Mouse (Mus musculus) heart, postnatal 4 days (tissue): Measurements from ENCODE around the gene Pomt1. TPM values are rescaled to one million over a fixed set of nuclear protein-coding genes. Genes with fewer than 3 reads are reported as not detected.
A peak's percentile ranks its signal among the peaks of the same experiment; 100 is the strongest.
"Not testable (repeated sequence)": the region's sequence is repeated elsewhere in the genome, so short reads cannot be mapped to it uniquely, and the experiment has no call there.

Experiments
- DNase-seq: peaks from one replicate; pipeline ENCODE4 v3.0.0; 2021
- total RNA-seq, 2 experiments: library from RNA; stranded (reverse); gene quantifications; 2 replicates each; pipeline ENCODE4 v1.2.3; 2021

The Pomt1 gene
- total RNA-seq, 2 experiments from 2014 or later, result 18.0 to 19.1 TPM

DNA sequence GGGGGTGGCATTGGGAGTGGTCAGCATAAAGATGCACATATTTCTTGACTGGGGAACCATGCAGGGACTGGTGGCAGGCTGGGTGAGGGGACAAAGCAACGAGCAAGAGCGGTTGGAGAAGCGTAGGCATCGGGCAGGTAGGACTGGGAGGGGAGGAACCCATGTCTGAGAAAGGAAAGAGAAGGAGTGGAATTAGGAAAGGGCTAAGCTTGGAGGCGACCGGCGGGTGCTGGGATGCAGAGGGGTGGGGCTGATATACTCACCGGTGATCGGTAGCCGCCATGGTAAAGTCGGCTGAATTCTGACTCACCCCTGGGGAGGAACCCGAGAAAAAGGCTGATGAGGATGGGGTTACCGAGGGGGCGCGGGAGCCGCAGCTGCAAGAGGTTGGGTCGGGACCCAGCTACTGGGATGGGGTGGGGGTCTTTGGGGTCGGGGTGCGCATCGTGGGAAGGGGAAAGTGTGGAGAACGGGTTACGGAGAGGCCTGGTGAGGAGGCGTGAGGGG is 51.0 kb downstream of the Pomt1 start, which contains the start of gene Golga2:
Gene Golga2, plus strand, starts transcription at position 51 of the 507 bp plus-strand sequence.
- no peak for DNase-seq

DNA sequence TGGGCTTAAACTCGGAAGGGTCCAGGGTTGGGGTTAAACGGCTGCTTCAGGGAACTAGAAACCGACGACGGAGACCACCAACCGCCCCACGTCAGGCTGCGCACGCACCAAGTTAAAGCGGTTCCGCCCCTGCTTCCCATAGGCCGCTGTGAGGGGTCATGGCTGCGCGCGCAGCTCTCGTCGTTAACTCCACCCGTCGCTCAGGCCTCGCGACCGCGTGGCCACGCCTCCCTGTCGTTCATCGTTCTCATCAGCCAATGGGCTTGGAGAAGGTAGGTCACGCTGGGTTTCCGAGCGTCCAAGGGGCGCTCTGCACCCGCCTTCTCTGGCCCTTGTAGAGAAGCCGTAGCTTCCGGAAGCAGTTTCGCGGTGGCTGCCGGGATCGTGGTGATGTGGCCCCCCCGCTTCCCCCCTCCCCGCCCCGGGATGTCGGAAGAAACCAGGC is 51.6 kb downstream of the Pomt1 start, which contains the start of gene Swi5:
Gene Swi5, minus strand, starts transcription at position 153 of the 445 bp plus-strand sequence.
- peak; percentile 99 for DNase-seq

DNA sequence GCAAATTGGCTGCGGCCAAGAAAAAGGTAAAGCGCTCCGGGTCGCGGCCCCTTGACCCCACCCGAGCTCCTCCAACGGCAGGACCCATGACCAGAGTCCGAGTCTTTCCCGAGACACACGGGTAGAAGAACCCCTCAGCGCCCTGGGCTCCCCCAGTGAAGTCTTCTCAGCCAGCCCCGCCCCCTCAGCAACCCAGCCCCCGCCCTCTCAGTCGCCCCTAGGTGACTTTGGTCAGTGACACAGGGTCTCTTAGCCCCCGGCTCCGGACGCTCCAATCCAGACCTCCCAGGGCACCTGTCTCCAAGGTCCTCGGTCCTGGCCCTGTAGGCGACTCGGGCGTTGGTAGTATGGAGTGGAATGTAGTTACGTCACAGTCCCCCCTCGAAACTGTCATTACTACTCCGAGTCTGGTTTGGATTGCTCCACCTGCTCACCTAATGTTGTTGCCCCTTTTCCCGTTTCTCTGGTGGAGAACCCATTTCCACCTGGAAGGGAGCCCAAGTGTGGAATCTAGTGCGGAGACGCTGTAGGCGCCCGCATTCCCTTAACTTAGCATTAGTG is 52.1 kb downstream of the Pomt1 start:
- DNase-seq, result no peak

DNA sequence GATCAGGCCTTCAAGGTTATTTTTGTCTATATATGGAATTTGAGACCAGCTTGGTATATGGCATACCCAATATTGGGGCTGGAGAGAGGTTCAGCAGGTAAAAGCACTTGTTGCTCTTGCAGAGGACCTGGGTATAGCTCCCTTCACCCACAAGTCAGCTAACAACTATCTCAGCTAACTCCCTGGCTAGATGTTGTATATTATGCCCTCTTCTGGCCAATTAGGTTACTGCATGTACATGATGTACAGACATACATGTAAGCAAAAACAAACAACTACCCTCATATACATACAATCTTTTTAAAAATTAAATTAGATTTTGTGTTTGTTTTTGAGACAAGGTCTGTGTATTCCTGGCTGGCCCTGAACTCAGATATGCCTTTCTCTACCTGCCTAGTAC is 53.2 kb downstream of the Pomt1 start:
- no peak for DNase-seq

DNA sequence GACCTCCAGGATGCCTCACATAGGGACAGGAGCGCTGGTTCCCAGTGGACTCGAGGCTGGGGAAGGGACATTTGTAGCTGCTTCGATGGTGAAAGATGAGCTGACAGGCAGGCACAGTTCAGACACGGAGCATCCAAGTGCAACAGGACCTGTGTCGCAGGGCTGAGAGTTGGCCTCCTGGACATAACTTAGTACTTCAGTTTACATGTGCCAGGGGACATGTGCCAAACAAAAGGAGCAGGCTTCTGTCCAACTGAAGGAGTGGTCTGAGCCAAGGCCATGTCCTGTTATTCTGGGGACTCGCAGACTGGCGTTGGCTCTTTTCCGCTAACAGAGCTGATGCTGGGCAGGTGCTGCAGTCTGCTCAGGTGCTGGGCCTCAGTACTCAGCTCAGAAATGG is 58.0 kb downstream of the Pomt1 start:
- peak; percentile 75 for DNase-seq

DNA sequence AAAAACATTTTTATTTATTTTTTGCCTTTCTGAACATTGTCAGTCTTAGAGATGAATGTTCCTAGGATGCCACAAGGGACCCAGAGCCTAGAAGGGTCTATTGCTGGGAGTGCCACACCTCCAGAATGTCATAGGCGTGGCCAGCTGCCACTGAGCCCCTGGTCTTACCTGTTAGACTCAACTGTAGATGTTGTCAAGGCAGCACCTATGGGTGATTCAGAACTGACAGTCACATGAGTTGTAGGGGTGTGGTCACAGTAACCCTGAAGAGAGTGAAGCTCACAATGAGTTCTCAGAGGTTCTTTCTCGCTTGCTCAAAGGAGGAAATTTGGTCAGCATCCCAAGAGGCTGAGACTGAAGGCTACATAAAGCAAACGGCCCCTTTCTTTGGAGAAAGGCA is 58.9 kb downstream of the Pomt1 start:
- DNase-seq, result no peak

DNA sequence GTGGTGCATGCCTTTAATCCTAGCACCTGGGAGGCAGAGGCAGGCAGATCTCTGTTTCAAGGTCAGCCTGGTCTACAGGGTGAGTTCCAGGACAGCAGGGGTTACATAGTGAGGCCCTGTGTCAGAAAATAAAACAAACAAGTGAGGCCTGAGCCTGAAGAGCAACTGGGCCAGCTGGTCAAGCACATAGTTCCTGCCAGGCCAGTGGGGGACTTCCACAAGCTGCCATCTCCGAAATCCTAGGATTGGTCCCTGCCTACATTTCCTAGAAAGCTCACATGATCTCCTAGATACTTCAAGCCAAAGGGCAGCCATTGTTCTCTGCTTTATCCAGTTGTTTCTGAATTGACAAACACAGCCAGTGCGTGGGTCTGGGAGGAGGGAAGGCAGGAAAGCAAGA is 59.5 kb downstream of the Pomt1 start:
- DNase-seq, result not testable (repeated sequence)

DNA sequence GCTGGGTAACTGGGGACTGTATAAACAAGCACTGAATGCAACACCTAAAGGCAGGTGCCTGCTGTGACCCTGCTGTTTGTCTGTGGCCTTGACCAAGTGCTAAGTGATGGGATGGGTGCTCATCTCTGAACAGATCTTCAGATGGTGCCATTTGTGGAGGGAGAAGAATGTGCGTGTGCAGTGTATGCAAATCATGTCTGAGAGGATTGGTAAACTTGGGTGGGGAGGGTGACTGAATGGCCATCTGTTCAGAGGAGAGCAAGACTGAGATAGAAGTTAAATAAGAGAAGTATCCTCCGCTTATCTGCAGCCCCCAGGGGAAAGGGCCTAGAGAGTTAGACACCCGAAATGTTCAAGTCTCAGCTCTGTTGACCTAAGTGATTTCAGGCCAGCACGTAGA is 63.1 kb downstream of the Pomt1 start:
- DNase-seq, result no peak

DNA sequence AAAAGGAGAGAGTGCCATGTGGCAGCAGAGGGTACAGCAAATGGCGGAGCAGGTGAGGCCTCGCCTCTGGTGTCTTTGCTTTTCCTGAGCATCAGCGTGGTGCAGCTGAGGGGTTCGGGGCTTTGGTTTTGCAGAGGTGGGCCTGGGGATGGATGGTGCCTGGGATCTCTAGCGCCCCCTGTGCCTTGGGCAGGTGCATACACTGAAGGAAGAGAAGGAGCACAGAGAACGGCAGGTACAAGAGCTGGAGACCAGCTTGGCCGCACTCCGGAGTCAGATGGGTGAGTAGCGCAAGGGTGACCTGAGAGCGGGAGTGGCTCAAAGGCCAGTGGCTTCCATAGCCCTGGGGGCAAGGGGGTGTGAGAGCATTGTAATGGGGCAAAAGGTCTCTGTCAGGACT is 66.6 kb downstream of the Pomt1 start:
- no peak for DNase-seq

DNA sequence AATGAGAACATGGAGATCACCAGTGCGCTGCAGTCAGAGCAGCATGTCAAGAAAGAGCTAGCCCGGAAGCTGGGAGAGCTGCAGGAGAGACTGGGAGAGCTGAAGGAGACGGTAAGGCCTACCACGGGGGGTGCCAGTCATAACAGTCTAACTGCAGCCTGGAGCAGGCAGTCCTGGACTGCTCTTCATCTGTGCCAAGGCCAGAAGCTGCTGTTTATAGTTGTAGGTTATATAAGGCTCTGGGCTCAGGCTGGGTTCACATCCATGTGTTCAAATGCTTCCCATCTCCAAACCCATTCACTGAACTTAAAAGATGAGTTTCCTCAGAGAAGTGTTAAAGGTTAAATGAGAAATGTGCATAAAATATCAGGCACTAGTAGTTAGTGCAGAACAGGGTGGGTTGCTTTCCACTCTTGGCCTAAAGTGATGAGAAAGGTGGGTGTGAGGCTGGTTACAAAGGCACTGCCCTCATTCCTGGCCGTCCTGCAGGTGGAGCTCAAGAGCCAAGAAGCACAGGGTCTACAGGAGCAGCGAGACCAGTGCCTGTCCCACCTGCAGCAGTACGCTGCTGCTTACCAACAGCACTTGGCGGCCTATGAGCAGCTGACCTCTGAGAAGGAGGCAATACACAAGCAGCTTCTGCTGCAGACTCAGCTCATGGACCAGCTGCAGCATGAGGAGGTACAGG is 67.9 kb downstream of the Pomt1 start:
- peak; percentile 71 for DNase-seq

Other genes with a start within 250 kb of the Pomt1 start
- 10 to 100 TPM; 40.9 to 42.5 TPM for gene Fam78a, start 151.7 kb upstream of the Pomt1 start, total RNA-seq
- 10 to 100 TPM; 15.7 to 20.5 TPM for gene Plpp7, start 141.1 kb upstream of the Pomt1 start, total RNA-seq
- gene Prrc2b, start 85.5 kb upstream of the Pomt1 start, total RNA-seq, result 100 to 1,000 TPM; 138 to 145 TPM
- 10 to 100 TPM; 25.3 to 29.7 TPM for gene Uck1, start 23.6 kb downstream of the Pomt1 start, total RNA-seq
- gene Golga2, start 50.8 kb downstream of the Pomt1 start, total RNA-seq, result 10 to 100 TPM; 75.1 to 78.1 TPM
- 100 to 1,000 TPM; 181 to 193 TPM for gene Swi5, start 51.5 kb downstream of the Pomt1 start, total RNA-seq
- gene Ciz1, start 115.7 kb downstream of the Pomt1 start, total RNA-seq, result 10 to 100 TPM; 34.5 to 48.3 TPM
- gene Dnm1, start 116.7 kb downstream of the Pomt1 start, total RNA-seq, result 1 to 10 TPM; 9.0 to 9.6 TPM
- gene 1110008P14Rik, start 145.3 kb downstream of the Pomt1 start, total RNA-seq, result 10 to 100 TPM; 43.7 to 47.6 TPM
- 1 to 10 TPM; 3.1 to 3.4 TPM for gene Lcn2, start 151.7 kb downstream of the Pomt1 start, total RNA-seq
- gene Ptges2, start 159.3 kb downstream of the Pomt1 start, total RNA-seq, result 10 to 100 TPM; 59.7 to 60.2 TPM
- gene Naif1, start 213.9 kb downstream of the Pomt1 start, total RNA-seq, result 1 to 10 TPM; 3.5 to 3.6 TPM
- 10 to 100 TPM; 16.4 to 22.2 TPM for gene Slc25a25, start 214.9 kb downstream of the Pomt1 start, total RNA-seq